Comparison of ENCODE assay signal across 11 mouse cellular contexts in genomic region chr16:49533498-49533998, GRCm38 (mm10).
A peak's percentile ranks its signal among the peaks of the same experiment; 100 is the strongest.
DNase-seq lines count a peak whose midpoint lies in the region; ATAC-seq lines count a peak whose summit lies in the region.
"Had no signal": no experiment of that assay in that cellular context is flagged by ENCODE, and none has a peak within 500 bp of the region (broad histone marks: within the 10 kb centered on the region; RNA-seq: fewer than 3 reads in every experiment).

No protein-coding gene starts in this region.

- H3K4me2 ChIP-seq in hindbrain, embryonic 14.5 days (replicated peaks): no peak overlapping the region
- H3K4me2 ChIP-seq: neural tube, embryonic 13.5 days had no signal

- DNase-seq in adrenal gland, adult 2 months: peak; percentile 39
- DNase-seq in adrenal gland, adult 8-10 months: no peak
- DNase-seq in hindbrain, embryonic 14.5 days (ENCODE audit: low spot score): no peak
- no peak for DNase-seq in hindbrain, embryonic 10.5 days (ENCODE audit: low spot score)
- DNase-seq in testis, postnatal 14 days (ENCODE audit: low spot score): peak; percentile 25
- DNase-seq in testis, postnatal 10 days (ENCODE audit: low spot score): no peak
- DNase-seq in urinary bladder, postnatal 36 days (ENCODE audit: low spot score in 2 of 2): no peak
- DNase-seq in left cerebral cortex, adult 18-20 months (ENCODE audit: low spot score in 2 of 2): no peak

- no peaks in the 10 kb centered on the region for H3K4me1 ChIP-seq in hindbrain, embryonic 14.5 days (replicated peaks; ENCODE audit: control insufficient read depth, insufficient read depth, low read length)
- H3K4me1 ChIP-seq in hindbrain, embryonic 10.5 days (replicated peaks): 0 out of 2 replicates have a peak, but pooled peaks cover 5% of the 10 kb centered on the region

- WGBS in hindbrain, embryonic 14.5 days: 38% methylated on average over 4 of the region's 4 CpGs
- WGBS in hindbrain, embryonic 10.5 days: 47% methylated on average over 4 of the region's 4 CpGs

- ATAC-seq in hindbrain, embryonic 14.5 days (ENCODE audit: low FRiP score): peak; percentile 34; the same call in 1 of the 2 replicates
- ATAC-seq: forebrain, embryonic 14.5 days had no signal

- no peak overlapping the region for H3K27ac ChIP-seq in hindbrain, embryonic 14.5 days
- no peak overlapping the region for H3K27ac ChIP-seq in hindbrain, embryonic 10.5 days
- H3K27ac ChIP-seq: embryonic facial prominence, embryonic 10.5 days; neural tube, embryonic 13.5 days had no signal

- no peaks in the 10 kb centered on the region for H3K27me3 ChIP-seq in hindbrain, embryonic 14.5 days (ENCODE audit: control insufficient read depth, insufficient read depth, low read length)
- H3K27me3 ChIP-seq in hindbrain, embryonic 10.5 days (ENCODE audit: insufficient read depth, poor library complexity, severe bottlenecking): no peaks in the 10 kb centered on the region
- H3K27me3 ChIP-seq: neural tube, embryonic 13.5 days had no signal

- no peaks in the 10 kb centered on the region for H3K9me3 ChIP-seq in hindbrain, embryonic 14.5 days (ENCODE audit: control insufficient read depth, low read length)
- no peaks in the 10 kb centered on the region for H3K9me3 ChIP-seq in hindbrain, embryonic 10.5 days
- H3K9me3 ChIP-seq: embryonic facial prominence, embryonic 10.5 days; neural tube, embryonic 13.5 days had no signal

- H3K36me3 ChIP-seq in hindbrain, embryonic 14.5 days (replicated peaks; ENCODE audit: control insufficient read depth, insufficient read depth): no peaks in the 10 kb centered on the region
- H3K36me3 ChIP-seq in hindbrain, embryonic 10.5 days: no peaks in the 10 kb centered on the region
- H3K36me3 ChIP-seq: embryonic facial prominence, embryonic 10.5 days; neural tube, embryonic 13.5 days had no signal

- no peak overlapping the region for H3K9ac ChIP-seq in hindbrain, embryonic 14.5 days
- H3K9ac ChIP-seq: neural tube, embryonic 13.5 days had no signal

- no peak overlapping the region for H3K4me3 ChIP-seq in hindbrain, embryonic 14.5 days (replicated peaks; ENCODE audit: low read length)
- H3K4me3 ChIP-seq in hindbrain, embryonic 10.5 days: no peak overlapping the region
- H3K4me3 ChIP-seq: embryonic facial prominence, embryonic 10.5 days; neural tube, embryonic 13.5 days had no signal

Comparison
In these comparisons a context has a peak if more than half of its experiments do, and no peak if none do; other contexts are left out.
1. DNase-seq: peak in adrenal gland, adult 2 months (single experiment) and testis, postnatal 14 days (single experiment); none in adrenal gland, adult 8-10 months (single experiment), hindbrain, embryonic 14.5 days (single experiment), hindbrain, embryonic 10.5 days (single experiment), testis, postnatal 10 days (single experiment), urinary bladder, postnatal 36 days (0 of 2) and left cerebral cortex, adult 18-20 months (0 of 2).